Mouse (Mus musculus) kidney, postnatal 36 days (tissue): Measurements from ENCODE around the gene Spata33.
"Not testable (repeated sequence)": the region's sequence is repeated elsewhere in the genome, so short reads cannot be mapped to it uniquely, and the experiment has no call there.

Source experiments
- DNase-seq, 2 experiments: peaks; one replicate each; pipeline ENCODE4 v3.0.0; 2021 to 2022; ENCODE audit warnings: mixed read lengths in 2 of 2

Gene Spata33

GRCm38 (mm10) chr8:123233760-123234159, 21.1 kb downstream of the Spata33 start:
- no peak for DNase-seq

GRCm38 (mm10) chr8:123234918-123235519, 22.4 kb downstream of the Spata33 start:
- DNase-seq: no peak

- peak; percentile 95 for DNase-seq
These were observed 23.2 kb downstream of the Spata33 start, which contains the start of gene Spata2l for GRCm38 (mm10) chr8:123235520-123236497. Spata2l (minus strand) TSS chr8:123236233.

GRCm38 (mm10) chr8:123239398-123239797, 26.8 kb downstream of the Spata33 start:
- no peak for DNase-seq

- no peak for DNase-seq
These were observed 29.7 kb downstream of the Spata33 start for GRCm38 (mm10) chr8:123242107-123242923.

- DNase-seq: peak in 1 of 2 experiments; percentile 56
These were observed 30.4 kb downstream of the Spata33 start for GRCm38 (mm10) chr8:123243053-123243452.

GRCm38 (mm10) chr8:123244382-123244781, 31.8 kb downstream of the Spata33 start:
- DNase-seq: peak; percentile 72 to 79

- no peak for DNase-seq
These were observed 32.9 kb downstream of the Spata33 start for GRCm38 (mm10) chr8:123245543-123245942.

GRCm38 (mm10) chr8:123247748-123248147, 35.1 kb downstream of the Spata33 start:
- DNase-seq: no peak

- no peak for DNase-seq
These were observed 36.0 kb downstream of the Spata33 start for GRCm38 (mm10) chr8:123248596-123248995.

- no peak for DNase-seq
These were observed 38.3 kb downstream of the Spata33 start for GRCm38 (mm10) chr8:123250940-123251339.

GRCm38 (mm10) chr8:123252925-123253324, 40.3 kb downstream of the Spata33 start:
- no peak for DNase-seq

GRCm38 (mm10) chr8:123253451-123254098, 40.9 kb downstream of the Spata33 start:
- DNase-seq: peak; percentile 45 to 48

GRCm38 (mm10) chr8:123254099-123254885, 41.7 kb downstream of the Spata33 start, which contains the start of the genes Zfp276 and Vps9d1:
Zfp276 (plus strand) TSS chr8:123254195.
Vps9d1 (minus strand) TSS chr8:123254348.
- DNase-seq: peak; percentile 84 to 93

GRCm38 (mm10) chr8:123255170-123255569, 42.5 kb downstream of the Spata33 start:
- DNase-seq: no peak

- no peak for DNase-seq
These were observed 44.5 kb downstream of the Spata33 start for GRCm38 (mm10) chr8:123257114-123257513.

GRCm38 (mm10) chr8:123257593-123257992, 45.0 kb downstream of the Spata33 start:
- not testable (repeated sequence) for DNase-seq

GRCm38 (mm10) chr8:123267926-123268656, 55.5 kb downstream of the Spata33 start:
- DNase-seq: peak; percentile 66 to 68

GRCm38 (mm10) chr8:123271147-123271546, 58.5 kb downstream of the Spata33 start:
- DNase-seq: no peak
